Mouse (Mus musculus) small intestine, adult 2 months (tissue): ENCODE measurements around the gene Slc17a8.

Source experiments
- CTCF ChIP-seq: fragments of 200-500 bp; IDR thresholded peaks from 2 replicates; pipeline ENCODE4 v1.5.1; 2012; ENCODE audit warnings: low read depth, mild to moderate bottlenecking, control low read depth, inconsistent platforms, low read length, moderate library complexity, mixed read lengths; ENCODE audit not compliant: insufficient replicate concordance, insufficient read length; ENCODE audit errors: extremely low read depth
- POLR2A ChIP-seq: fragments of 200-500 bp; IDR thresholded peaks from 2 replicates; pipeline ENCODE4 v1.6.1; 2012; ENCODE audit warnings: low read depth, mild to moderate bottlenecking, control low read depth, inconsistent platforms, low read length, moderate library complexity

- no peak for TF ChIP-seq CTCF
- peak; percentile 69; the same call in 1 of the 2 replicates for TF ChIP-seq POLR2A
These were observed 87.9 kb downstream of the Slc17a8 start, which contains the start of gene Nr1h4 for GRCm38 (mm10) chr10:89532929-89533727.
